Mouse (Mus musculus): ENCODE data around the gene Sipa1l3.

DNA sequence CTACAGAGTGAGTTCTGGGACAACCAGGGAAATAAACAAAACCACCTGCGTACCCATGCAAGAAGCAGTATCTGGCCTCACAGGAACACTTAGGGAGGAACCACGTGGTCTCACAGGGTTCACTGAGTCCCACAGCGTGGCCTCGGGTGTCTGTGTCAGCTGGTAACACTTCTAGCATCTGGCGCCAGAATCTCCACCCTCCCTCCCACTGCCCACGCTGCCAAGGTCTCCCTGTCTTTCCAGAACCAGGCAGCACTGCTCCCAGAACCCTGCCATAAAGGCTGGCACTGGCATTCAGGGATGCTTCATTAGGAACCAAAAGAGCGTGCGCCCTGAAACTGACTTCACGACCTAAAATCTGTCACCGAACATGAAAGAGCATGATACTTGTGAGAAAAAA lies 84.7 kb downstream of the Sipa1l3 start:
- TF ChIP-seq CTCF (IDR thresholded peaks at IDR 0.05; ENCODE audit: borderline replicate concordance, control insufficient read depth, extremely low read depth, insufficient read depth, low read length, poor library complexity) (no peak), POLR2A (IDR thresholded peaks at IDR 0.05; ENCODE audit: control insufficient read depth, extremely low read depth, insufficient read depth, low read length, poor library complexity) (no peak)

All from thymus, adult 2 months (tissue).